Comparison of ENCODE assay signal across 24 mouse cellular contexts in the genomic region with DNA sequence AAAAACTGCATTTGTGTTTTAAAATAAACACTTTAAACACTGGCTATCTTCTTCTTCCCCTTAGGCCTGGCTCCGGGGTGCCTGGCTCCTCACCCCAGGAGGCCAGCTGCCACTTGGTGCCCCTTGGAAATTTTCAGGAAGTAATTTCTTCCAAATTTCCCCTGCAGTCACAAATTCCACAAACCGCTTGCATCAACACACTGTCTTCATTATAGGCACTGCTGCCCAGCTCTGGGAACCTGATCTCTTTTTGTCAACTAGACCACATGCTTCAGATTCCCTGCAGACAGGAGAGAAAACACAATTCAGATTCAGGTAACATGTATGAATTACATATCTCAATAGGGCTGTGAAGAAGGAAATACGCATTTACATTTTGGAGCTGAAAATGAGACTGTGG. TPM values are rescaled to one million over a fixed set of nuclear protein-coding genes. Genes with fewer than 3 reads are reported as not detected.
DNase-seq lines count a peak whose midpoint lies in the region; ATAC-seq lines count a peak whose summit lies in the region.
"Had no signal": no experiment of that assay in that cellular context is flagged by ENCODE, and none has a peak within 500 bp of the region (broad histone marks: within the 10 kb centered on the region; RNA-seq: fewer than 3 reads in every experiment).

No protein-coding gene starts in this region.

- no peaks in the 10 kb centered on the region for H3K27me3 ChIP-seq in embryonic facial prominence, embryonic 11.5 days (ENCODE audit: control insufficient read depth, insufficient read depth, low read length)
- peaks cover 42% of the 10 kb centered on the region for H3K27me3 ChIP-seq in limb, embryonic 12.5 days
- H3K27me3 ChIP-seq in hindbrain, embryonic 10.5 days (ENCODE audit: insufficient read depth, poor library complexity, severe bottlenecking) = peaks cover 66% of the 10 kb centered on the region
- H3K27me3 ChIP-seq: intestine, embryonic 15.5 days had no signal

- no peaks in the 10 kb centered on the region for H3K9me3 ChIP-seq in embryonic facial prominence, embryonic 11.5 days (replicated peaks; ENCODE audit: control insufficient read depth, low read length)
- no peaks in the 10 kb centered on the region for H3K9me3 ChIP-seq in limb, embryonic 12.5 days
- H3K9me3 ChIP-seq in hindbrain, embryonic 10.5 days = no peaks in the 10 kb centered on the region
- H3K9me3 ChIP-seq: embryonic facial prominence, embryonic 12.5 days; forebrain, embryonic 13.5 days; G1E; heart, embryonic 10.5 days; hindbrain, embryonic 13.5 days; intestine, embryonic 15.5 days had no signal

- H3K4me1 ChIP-seq in embryonic facial prominence, embryonic 11.5 days (ENCODE audit: control insufficient read depth, insufficient read depth, low read length) = no peaks in the 10 kb centered on the region; the same call in 1 of the 2 replicates
- H3K4me1 ChIP-seq in limb, embryonic 12.5 days (replicated peaks) = peaks cover 8% of the 10 kb centered on the region; the same call in 1 of the 2 replicates
- H3K4me1 ChIP-seq in hindbrain, embryonic 10.5 days (replicated peaks) = no peaks in the 10 kb centered on the region
- H3K4me1 ChIP-seq: forebrain, embryonic 13.5 days; hindbrain, embryonic 13.5 days; intestine, embryonic 15.5 days had no signal

- ATAC-seq in embryonic facial prominence, embryonic 11.5 days (replicated peaks; ENCODE audit: insufficient number of reproducible peaks, low FRiP score, low TSS enrichment, low read depth) = no peak
- ATAC-seq in limb, embryonic 12.5 days (ENCODE audit: insufficient number of reproducible peaks, insufficient read depth, low FRiP score, low TSS enrichment, low read depth) = no peak
- ATAC-seq: CD4-positive, CD25-positive, alpha-beta regulatory T cell, adult 4 months; forebrain, embryonic 13.5 days; forebrain, postnatal 0 days; intestine, embryonic 15.5 days had no signal

- no peak overlapping the region for H3K4me2 ChIP-seq in embryonic facial prominence, embryonic 11.5 days (ENCODE audit: low read depth, low read length)
- H3K4me2 ChIP-seq in limb, embryonic 12.5 days = no peak overlapping the region
- H3K4me2 ChIP-seq: embryonic facial prominence, embryonic 12.5 days; forebrain, embryonic 13.5 days; hindbrain, embryonic 13.5 days; intestine, embryonic 15.5 days had no signal

- WGBS in embryonic facial prominence, embryonic 11.5 days = 33% methylated on average over 3 of the region's 3 CpGs
- WGBS in limb, embryonic 12.5 days = 51% methylated on average over 3 of the region's 3 CpGs
- WGBS in hindbrain, embryonic 10.5 days = 61% methylated on average over 3 of the region's 3 CpGs

- H3K36me3 ChIP-seq in embryonic facial prominence, embryonic 11.5 days (replicated peaks; ENCODE audit: control insufficient read depth, insufficient read depth, low read depth, low read length) = no peaks in the 10 kb centered on the region
- no peaks in the 10 kb centered on the region for H3K36me3 ChIP-seq in limb, embryonic 12.5 days
- no peaks in the 10 kb centered on the region for H3K36me3 ChIP-seq in hindbrain, embryonic 10.5 days
- H3K36me3 ChIP-seq: embryonic facial prominence, embryonic 12.5 days; heart, embryonic 10.5 days; hindbrain, embryonic 13.5 days; intestine, embryonic 15.5 days had no signal

- DNase-seq in embryo, embryonic 11 days = peak; percentile 28
- DNase-seq in embryonic facial prominence, embryonic 11.5 days (ENCODE audit: low spot score) = peak; percentile 67
- no peak for DNase-seq in hindbrain, embryonic 10.5 days (ENCODE audit: low spot score)
- DNase-seq in heart, adult 11 months = no peak
- no peak for DNase-seq in lung, postnatal 14 days
- DNase-seq: adrenal gland, postnatal 10 days; B cell, adult 2 months; cerebellum, adult 18-20 months; cerebellum, adult 9-11 months; forebrain, postnatal 0 days; gastrocnemius, adult 2 months; gastrocnemius, postnatal 36 days; heart, adult 18-20 months; heart, postnatal 10 days; heart, postnatal 4 days; kidney, adult 18-20 months had no signal

- H3K27ac ChIP-seq in embryonic facial prominence, embryonic 11.5 days (replicated peaks; ENCODE audit: low read depth, low read length) = no peak overlapping the region
- H3K27ac ChIP-seq in limb, embryonic 12.5 days = peak overlapping the region; percentile 41; the same call in 1 of the 2 replicates
- no peak overlapping the region for H3K27ac ChIP-seq in hindbrain, embryonic 10.5 days
- H3K27ac ChIP-seq: embryonic facial prominence, embryonic 12.5 days; forebrain, embryonic 13.5 days; gastrocnemius, adult 2 months; hindbrain, embryonic 13.5 days; intestine, embryonic 15.5 days had no signal

- no peak overlapping the region for H3K4me3 ChIP-seq in embryonic facial prominence, embryonic 11.5 days (ENCODE audit: low read depth, low read length)
- no peak overlapping the region for H3K4me3 ChIP-seq in limb, embryonic 12.5 days (replicated peaks)
- H3K4me3 ChIP-seq in hindbrain, embryonic 10.5 days = no peak overlapping the region
- H3K4me3 ChIP-seq: embryonic facial prominence, embryonic 12.5 days; forebrain, embryonic 13.5 days; gastrocnemius, adult 2 months; heart, embryonic 10.5 days; hindbrain, embryonic 13.5 days; intestine, embryonic 15.5 days had no signal

- no peak overlapping the region for H3K9ac ChIP-seq in embryonic facial prominence, embryonic 11.5 days (replicated peaks; ENCODE audit: low read length)
- no peak overlapping the region for H3K9ac ChIP-seq in limb, embryonic 12.5 days (replicated peaks)
- H3K9ac ChIP-seq: embryonic facial prominence, embryonic 12.5 days; forebrain, embryonic 13.5 days; forebrain, postnatal 0 days; hindbrain, embryonic 13.5 days; intestine, embryonic 15.5 days had no signal

RNA-seq across cellular contexts. Expression of a gene that starts 32.9 kb away (rescaled TPM):
- polyA plus RNA-seq in embryonic facial prominence, embryonic 11.5 days (2014; fragmentation: Nextera tagmentation; extraction: Ambion mirVana) = 55.4 and 61.5 TPM in 2 replicates
- 40.0 and 41.2 TPM in 2 replicates for polyA plus RNA-seq in limb, embryonic 12.5 days (2016; fragmentation: Nextera tagmentation; extraction: Ambion mirVana)
- polyA plus RNA-seq in hindbrain, embryonic 10.5 days (2016; fragmentation: Nextera tagmentation; extraction: Ambion mirVana) = 16.1 and 20.6 TPM in 2 replicates
- polyA plus RNA-seq: CD4-positive, CD25-positive, alpha-beta regulatory T cell, adult 4 months had no signal

Comparison
In these comparisons a context has a peak if more than half of its experiments do, and no peak if none do; other contexts are left out.
1. DNase-seq: peak in embryo, embryonic 11 days (single experiment) and embryonic facial prominence, embryonic 11.5 days (single experiment); none in hindbrain, embryonic 10.5 days (single experiment), heart, adult 11 months (single experiment) and lung, postnatal 14 days (single experiment).